Mouse (Mus musculus) layer of hippocampus, adult 2 months (tissue): ENCODE results near the gene Rapgef2. TPM values are rescaled to one million over a fixed set of nuclear protein-coding genes. Genes with fewer than 3 reads are reported as not detected.
A peak's percentile ranks its signal among the peaks of the same experiment; 100 is the strongest.

Experiments
- DNase-seq, 2 experiments: peaks; one replicate each; pipeline ENCODE4 v3.0.0; 2022; ENCODE audit warnings: low spot score in 2 of 2
- H3K27ac ChIP-seq: fragments of 200-600 bp; 2 replicates; pipeline ENCODE4 v1.8.1; 2022
- H3K4me3 ChIP-seq: fragments of 200-600 bp; 2 replicates; pipeline ENCODE4 v1.8.1; 2022; ENCODE audit warnings: mild to moderate bottlenecking
- CTCF ChIP-seq: fragments of 200-600 bp; conservative IDR thresholded peaks from 2 replicates; pipeline ENCODE4 v1.8.1; 2022; ENCODE audit warnings: antibody characterized with exemption, mild to moderate bottlenecking, moderate library complexity
- total RNA-seq, 2 experiments: library from RNA; stranded (reverse); gene quantifications; 2 replicates each; pipeline ENCODE4 v1.2.3; 2021

The Rapgef2 gene
- total RNA-seq, 2 experiments from 2014 or later, result 169 to 173 TPM

GRCm38 (mm10) chr3:79203178-79203577, 83.1 kb downstream of the Rapgef2 start:
- peak; percentile 18; the same call in 1 of the 2 replicates for TF ChIP-seq CTCF
- peak; percentile 63 to 72 for DNase-seq
- Histone ChIP-seq H3K27ac (peak overlapping the region; percentile 93), H3K4me3 (no peak overlapping the region)

GRCm38 (mm10) chr3:79202275-79203153, 83.8 kb downstream of the Rapgef2 start:
- peak; percentile 74 to 80 for DNase-seq
- H3K4me3 ChIP-seq, result no peak overlapping the region
- H3K27ac ChIP-seq, result peak overlapping the region; percentile 93
- TF ChIP-seq CTCF, result peak; percentile 88

GRCm38 (mm10) chr3:79196708-79197437, 89.4 kb downstream of the Rapgef2 start:
- Histone ChIP-seq H3K4me3 (no peak overlapping the region), H3K27ac (peak overlapping the region; percentile 89)
- peak; percentile 91 for TF ChIP-seq CTCF
- DNase-seq, result peak; percentile 47 to 62

DNA sequence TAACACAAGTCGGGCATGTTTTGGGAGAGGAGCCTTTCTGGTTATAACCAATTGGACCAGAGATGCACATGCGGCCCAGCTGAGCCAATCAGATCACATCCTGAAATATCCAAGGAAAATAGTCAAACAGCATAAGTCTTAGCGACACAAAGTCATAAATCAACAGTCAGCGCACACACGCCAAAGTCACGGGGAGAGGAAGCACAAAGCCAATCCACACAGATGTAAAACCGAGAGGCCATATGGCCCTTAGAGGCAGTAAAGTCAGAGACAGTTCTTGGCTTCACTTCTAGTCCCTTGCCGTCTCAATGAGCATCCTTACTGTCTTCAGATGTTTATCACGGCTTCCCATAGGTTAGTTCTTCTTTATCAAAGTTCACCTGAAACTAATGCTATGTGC, 91.0 kb downstream of the Rapgef2 start:
- peak; percentile 44 to 46 for DNase-seq
- Histone ChIP-seq H3K27ac (peak overlapping the region; percentile 89), H3K4me3 (no peak overlapping the region)
- TF ChIP-seq CTCF, result no peak

- DNase-seq, result no peak
- peak overlapping the region; percentile 89 for H3K27ac ChIP-seq
- no peak for TF ChIP-seq CTCF
These were observed 92.1 kb downstream of the Rapgef2 start for GRCm38 (mm10) chr3:79194111-79194793.

DNA sequence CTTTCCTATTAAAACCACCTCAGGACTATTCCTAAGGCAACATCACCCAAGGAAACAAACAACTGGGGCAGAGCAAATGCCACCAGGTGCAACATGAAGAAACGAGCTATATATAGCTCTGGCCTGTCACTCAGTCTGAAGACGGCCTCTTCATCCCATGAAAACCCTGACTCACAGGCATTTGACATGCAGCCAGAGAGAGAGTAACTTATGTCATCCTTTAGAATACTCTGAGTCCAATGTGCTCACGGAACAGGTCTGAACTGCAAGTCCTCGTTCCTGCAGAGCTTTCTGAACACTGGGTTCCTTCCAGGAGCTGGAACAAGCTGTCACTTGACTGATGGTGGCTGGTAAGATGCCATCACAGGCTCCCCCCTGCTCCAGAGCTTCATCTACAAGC, 93.3 kb downstream of the Rapgef2 start:
- peak; percentile 53 to 64 for DNase-seq
- TF ChIP-seq CTCF, result no peak
- H3K27ac ChIP-seq, result peak overlapping the region; percentile 89
- H3K4me3 ChIP-seq, result no peak overlapping the region

More at GRCm38 (mm10) chr3:79194111-79194793, 92.1 kb downstream of the Rapgef2 start:
- H3K4me3 ChIP-seq, result no peak overlapping the region

DNA sequence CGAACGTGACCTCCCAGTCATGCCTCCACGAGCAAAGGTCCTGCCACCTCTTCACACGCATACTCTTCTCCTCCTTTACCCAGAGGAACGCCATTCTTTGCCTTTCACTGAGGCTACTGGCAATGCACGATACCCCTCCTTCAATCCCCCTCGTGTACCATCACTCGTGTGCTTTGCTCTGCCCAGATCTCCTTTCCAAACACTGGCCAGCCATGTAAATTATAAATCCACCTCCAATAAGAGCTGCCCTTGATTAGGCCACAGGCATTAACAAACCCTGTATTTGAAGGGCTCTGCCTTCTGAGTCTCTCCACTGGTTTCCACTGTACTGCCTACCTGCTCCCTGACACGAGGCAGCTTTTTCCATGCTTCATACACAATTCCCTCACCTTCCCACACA, 94.3 kb downstream of the Rapgef2 start:
- DNase-seq, result no peak
- H3K4me3 ChIP-seq, result no peak overlapping the region
- no peak for TF ChIP-seq CTCF
- peak overlapping the region; percentile 89 for H3K27ac ChIP-seq

GRCm38 (mm10) chr3:79191471-79191870, 94.8 kb downstream of the Rapgef2 start:
- no peak for TF ChIP-seq CTCF
- no peak for DNase-seq
- H3K4me3 ChIP-seq, result no peak overlapping the region
- H3K27ac ChIP-seq, result peak overlapping the region; percentile 89

DNA sequence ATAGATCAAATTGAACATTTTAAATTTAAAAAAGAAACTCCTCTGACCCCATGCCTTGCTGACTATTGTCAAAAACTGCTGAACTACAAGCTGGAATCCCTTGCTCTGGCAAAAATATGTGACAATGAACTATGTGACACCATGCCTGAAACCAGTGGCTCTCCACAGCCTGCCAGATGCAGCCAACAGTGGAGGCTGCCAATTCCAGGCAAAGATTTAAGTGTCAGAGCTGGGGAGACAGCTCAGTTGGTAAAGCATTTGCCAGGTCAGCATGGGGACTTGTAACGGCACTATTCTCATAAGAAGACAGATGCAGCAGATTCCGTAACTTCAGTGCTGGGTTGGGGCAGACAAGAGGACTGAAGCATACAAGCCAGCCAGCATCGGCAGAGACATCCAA, 95.9 kb downstream of the Rapgef2 start:
- no peak for TF ChIP-seq CTCF
- H3K27ac ChIP-seq, result peak overlapping the region; percentile 89
- no peak overlapping the region for H3K4me3 ChIP-seq
- no peak for DNase-seq

- DNase-seq, result no peak
- no peak overlapping the region for H3K4me3 ChIP-seq
- no peak for TF ChIP-seq CTCF
- H3K27ac ChIP-seq, result no peak overlapping the region
These were observed 98.4 kb downstream of the Rapgef2 start for GRCm38 (mm10) chr3:79187912-79188311.

GRCm38 (mm10) chr3:79182290-79182689, 104.0 kb downstream of the Rapgef2 start:
- no peak for TF ChIP-seq CTCF
- DNase-seq, result no peak
- Histone ChIP-seq H3K4me3 (no peak overlapping the region), H3K27ac (peak overlapping the region; percentile 77; the same call in 1 of the 2 replicates)

DNA sequence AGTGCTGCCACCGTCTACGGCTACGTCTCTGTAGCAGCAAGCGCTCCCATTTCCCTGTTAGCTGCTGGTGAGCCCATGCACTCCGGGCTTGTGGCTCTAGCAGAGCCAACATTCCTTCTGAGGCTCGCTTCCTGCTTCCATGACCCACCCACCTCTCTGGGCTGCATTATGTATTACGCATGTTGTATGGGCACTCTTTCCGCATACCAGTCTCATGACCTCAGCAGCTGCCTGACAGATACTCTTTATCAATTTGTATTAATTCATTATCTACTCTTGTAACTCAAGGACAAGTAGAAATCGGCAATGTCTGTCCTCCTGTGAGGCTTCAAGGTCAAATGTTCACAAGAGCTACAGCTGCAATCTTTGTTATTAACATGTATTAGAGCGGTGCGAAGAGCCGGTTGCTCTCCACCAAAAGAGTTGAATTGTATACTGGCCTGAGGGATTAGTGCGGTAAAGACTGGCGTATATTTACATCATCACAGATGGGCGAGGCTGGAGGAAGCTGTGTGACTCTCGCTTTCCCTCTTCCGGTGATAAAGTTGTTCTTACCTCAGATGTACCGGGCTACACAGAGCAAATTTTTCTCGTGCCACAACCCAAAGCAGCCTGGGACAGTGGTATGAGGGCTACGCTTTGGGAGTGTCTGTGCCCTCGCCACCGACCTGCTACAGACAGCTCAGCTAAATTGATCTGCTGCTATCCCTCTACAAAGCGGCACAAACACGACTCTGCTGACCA, 104.9 kb downstream of the Rapgef2 start:
- DNase-seq, result no peak
- TF ChIP-seq CTCF, result no peak
- Histone ChIP-seq H3K4me3 (peak overlapping the region; percentile 26), H3K27ac (peak overlapping the region; percentile 77)
